Mouse (Mus musculus): ENCODE measurements around the gene Twsg1.
A peak's percentile ranks its signal among the peaks of the same experiment; 100 is the strongest.

Twsg1 gene

DNA sequence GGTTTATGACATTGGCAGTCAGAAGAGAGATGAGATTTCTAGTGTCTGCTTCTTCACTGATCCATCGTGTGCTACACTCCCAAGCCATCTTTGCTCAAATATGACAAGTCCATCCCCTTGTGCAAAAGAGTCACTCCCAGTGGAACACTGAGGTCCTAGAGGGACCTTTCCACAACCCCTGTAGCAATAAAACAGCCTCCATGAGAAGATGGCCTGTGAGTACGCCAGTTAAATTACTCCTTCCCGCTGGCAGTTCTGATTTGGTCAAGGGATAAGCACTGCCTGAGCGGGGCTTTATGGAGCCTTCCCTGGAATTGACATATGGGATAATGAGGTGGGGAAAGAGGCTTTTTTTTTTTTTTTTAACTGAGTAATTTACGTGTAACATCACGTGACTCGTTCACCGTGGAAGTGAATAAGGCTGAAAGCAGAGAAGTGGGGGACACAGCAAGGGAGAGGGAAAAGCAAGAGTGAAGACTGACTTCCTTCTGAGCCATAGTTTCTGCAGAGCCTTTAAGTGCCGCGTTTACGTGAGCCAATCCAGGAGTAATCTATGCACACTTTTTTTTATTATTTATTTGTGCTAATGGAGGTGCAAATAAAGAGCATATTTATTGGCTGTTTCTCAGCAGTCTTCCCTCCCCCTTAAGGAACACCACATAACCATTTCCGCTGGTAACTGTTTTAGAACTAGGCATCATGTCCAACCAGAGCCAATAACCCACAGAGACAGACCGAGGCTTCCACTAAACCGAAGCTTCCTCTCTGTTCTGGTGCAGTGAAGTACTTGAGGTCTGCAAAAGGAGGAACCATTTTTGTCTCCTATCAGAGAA, 65.1 kb downstream of the Twsg1 start, which contains the start of gene Ralbp1:
Gene Ralbp1, minus strand, starts transcription at position 102 of the 833 bp plus-strand sequence.
- no peak for DNase-seq (ENCODE audit: low spot score)

DNA sequence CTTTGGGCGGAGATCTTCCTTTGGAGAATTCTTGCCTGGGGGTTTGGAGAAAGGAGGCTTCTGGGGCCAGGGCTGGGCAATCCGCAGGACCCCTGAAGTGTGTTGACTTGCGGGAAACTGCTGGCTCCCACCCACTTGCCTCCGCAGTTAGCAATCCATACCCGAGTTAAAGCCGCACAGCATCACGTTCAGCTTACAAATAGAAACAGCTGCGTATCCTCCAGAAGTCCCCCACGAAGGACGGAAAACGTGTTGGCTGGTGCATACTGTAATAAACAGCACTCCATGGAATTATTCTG, 65.7 kb downstream of the Twsg1 start:
- DNase-seq (ENCODE audit: low spot score), result no peak

DNA sequence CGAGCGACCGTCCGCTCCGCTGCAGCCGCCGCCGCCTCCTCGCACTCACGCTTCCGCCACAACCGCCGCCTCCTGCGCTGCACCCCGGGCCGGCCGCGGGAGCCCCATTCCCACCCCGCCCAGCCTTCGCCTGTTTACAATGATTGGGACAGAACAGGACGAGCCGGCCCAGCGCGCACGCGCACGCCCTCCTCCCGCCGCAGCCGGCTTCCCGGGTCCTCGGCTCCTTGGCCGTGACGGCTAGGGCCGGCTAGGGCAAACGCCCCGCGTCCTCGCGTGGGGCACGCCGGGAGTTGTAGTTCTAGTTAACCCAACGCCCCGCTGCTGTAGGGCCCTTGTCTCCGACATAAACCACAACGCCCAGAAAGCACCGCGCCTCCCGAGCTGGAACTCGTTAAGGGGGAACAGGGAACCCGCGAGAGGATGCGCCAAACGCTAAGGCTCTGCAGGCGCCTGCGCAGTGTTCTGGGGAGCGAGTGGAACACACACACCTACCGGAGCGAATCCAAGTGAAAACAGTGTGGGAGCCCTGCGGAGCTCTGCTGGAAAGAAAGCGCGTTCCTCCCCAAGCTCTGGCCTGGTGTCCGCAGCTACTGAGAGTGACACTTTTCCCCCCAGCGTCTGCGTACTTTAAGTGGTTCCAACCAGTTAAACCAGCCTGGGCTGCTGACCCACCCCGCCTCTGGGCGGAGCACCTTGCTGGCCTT, 66.2 kb downstream of the Twsg1 start:
- DNase-seq (ENCODE audit: low spot score), result peak; percentile 97

DNA sequence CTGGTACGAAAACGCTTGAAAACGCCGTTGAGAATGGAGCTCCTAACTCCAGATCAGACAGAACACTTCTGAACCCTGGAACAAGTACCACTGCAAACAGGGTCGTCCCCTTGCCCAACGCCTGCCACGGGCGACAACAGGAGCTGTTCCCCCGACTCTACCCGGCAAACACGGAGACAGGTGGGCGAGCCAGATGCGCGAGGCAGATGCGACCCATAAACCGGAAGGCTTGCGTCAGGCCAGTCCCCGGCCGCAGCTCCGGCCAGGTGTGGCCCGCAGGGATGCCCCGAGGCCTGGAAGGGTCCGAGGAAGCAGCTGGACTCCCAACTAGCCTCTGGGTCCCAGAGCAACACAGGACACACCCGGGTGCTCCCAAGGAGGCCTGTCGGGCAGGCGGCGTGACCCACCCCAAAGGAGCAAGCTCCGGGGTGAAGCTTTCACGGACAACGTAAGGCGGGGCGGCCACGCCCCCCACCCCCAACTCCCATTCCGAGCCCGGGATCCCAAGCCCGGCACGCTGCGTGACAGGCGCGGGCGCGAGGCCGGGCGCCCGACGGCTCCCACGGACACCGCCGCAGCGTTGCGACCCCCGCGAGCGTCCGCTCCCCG, 66.9 kb downstream of the Twsg1 start:
- DNase-seq (ENCODE audit: low spot score), result peak; percentile 48

DNA sequence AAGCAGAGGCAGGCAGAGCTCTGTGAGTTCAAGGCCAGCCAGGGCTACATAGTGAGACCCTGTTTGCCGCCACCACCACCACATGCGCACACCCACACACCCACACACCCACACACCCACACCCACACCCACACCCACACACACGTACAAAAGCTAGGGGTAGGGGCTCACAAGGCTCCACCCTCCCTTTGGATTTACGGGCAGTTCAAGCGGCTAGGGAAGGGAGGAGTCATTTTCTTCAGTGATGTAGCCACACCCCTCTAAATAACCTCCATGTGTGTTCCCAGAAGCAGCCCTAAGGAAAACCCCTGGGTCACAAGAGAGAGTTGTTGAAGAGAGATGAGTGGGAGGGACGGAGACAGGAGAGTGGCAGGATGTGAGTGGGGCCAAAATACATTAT, 74.0 kb downstream of the Twsg1 start:
- DNase-seq (ENCODE audit: low spot score), result no peak

DNA sequence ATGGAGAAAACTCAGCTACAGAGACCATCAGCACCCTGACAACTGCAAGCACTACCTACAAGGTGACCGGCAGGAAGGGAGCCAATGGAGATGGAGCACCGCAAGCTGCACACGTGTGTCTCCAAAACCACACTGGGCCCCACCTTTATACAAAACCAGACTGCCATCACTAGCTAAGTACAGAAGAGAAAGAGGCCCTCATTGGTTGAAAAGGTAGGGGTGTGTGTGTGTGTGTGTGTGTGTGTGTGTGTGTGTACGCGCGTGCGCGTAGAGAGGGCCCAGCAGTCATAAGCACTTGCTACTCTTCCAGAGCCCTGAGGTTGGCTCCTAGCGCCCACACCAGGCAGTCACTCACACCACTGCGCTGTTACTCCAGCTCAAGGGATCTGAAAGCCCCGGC, 77.2 kb downstream of the Twsg1 start:
- DNase-seq (ENCODE audit: low spot score), result no peak

DNA sequence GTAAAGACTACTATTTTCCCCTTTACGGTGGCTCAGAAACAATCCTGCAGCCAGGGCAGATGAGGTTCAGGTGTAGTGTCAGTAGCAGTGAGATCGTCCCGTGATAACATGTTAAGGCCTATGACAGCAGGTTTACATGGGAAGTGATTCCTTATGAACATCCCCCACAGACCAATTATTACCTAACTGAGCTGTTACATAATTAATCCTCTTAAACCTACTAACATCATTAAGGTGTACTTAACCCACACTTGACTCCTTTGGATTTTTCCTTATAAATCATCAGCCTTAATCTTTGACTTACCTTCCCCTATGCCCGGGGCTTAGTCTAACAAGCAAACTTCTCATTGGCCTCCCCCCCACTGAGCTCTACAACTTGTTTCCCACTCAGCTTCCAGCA, 77.9 kb downstream of the Twsg1 start:
- DNase-seq (ENCODE audit: low spot score), result no peak

DNA sequence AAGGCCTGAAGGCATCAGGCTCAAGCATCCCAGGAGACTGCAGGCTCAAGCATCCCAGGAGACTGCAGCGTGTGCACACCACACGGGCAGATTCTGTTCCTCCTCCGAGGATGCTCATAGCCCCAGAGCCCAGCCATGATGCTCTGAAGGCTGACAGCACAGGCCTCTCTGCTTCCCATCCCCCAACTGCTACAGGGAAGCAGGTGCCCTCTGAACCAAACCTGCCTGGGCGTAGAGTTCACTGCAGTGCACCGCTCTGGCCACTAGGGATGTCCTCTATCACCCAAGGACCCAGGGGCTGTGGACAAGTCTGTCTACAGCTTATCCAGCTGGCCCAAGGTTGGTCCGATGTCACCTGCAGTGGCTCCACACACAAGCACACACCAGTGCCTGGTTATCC, 78.4 kb downstream of the Twsg1 start:
- DNase-seq (ENCODE audit: low spot score), result peak; percentile 31

DNA sequence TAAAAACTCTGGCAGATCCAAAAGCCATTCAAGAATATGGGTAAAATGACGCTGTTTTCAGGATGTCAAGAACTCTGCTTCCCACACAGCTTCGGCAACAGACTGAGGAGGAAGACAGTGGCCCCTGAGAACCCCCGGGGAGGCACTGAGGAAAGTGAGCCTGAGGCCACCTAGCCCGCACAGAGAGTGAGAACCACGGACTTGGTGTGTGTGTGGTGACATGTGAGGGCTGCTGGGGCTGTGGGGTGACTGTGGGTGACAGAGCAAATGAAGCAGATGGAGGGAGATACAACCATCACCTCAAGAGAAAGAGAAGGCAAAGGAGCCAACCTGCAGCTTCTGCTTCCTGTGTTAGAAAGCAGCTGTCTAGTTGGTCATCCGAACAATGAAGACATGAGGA, 79.0 kb downstream of the Twsg1 start:
- no peak for DNase-seq (ENCODE audit: low spot score)
